Mouse (Mus musculus): ENCODE data around the gene Rab22a.
"Not testable (repeated sequence)": the region's sequence is repeated elsewhere in the genome, so short reads cannot be mapped to it uniquely, and the experiment has no call there.

Gene Rab22a

GRCm38 (mm10) chr2:173659057-173659925 is at the start of gene Rab22a:
Gene Rab22a, plus strand, starts transcription at chr2:173659760.
- DNase-seq (ENCODE audit: low read depth), result peak; percentile 97

- no peak for DNase-seq (ENCODE audit: low read depth)
Observed at GRCm38 (mm10) chr2:173615378-173616081, 44.0 kb upstream of the Rab22a start.

DNA sequence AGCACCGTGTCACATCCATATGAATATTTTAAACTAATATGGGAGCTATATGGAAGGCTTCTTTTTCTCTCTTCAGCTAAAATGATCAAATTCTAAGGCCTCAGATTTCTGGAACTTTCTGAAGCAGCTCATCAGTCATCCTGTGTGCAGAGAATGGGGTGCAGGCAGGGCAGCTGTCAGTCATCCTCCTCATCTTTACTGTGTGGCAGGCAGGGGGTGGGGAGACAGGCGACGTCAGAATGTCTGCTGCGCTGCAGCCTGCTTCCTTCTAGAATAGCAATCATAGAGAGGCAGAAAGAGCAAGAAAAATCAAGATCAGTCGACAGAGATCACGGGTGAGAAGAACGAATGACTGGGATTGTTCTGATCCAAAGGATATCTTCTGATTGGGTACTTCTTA is 43.4 kb upstream of the Rab22a start:
- DNase-seq (ENCODE audit: low read depth), result no peak

GRCm38 (mm10) chr2:173619132-173619531 is 40.4 kb upstream of the Rab22a start:
- DNase-seq (ENCODE audit: low read depth), result no peak

DNA sequence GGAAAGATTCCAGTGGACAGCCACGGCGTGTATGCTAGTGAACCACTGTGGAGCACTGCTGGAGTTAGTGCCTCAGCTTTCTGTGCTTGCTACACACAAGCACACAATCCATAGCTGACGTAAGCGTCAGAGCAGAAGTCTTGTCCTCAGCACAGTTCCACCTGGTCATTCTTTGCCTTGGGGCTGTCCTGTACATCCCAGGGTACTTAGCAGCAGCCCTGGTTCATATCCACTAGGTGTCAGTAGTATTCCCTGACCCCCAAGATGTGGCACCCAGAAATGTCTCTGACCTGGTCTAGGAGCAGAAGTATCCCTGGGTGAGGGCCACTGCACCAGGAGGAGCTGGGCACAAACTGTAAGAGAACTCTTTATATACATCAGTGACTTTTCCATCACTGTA is 38.9 kb upstream of the Rab22a start:
- DNase-seq (ENCODE audit: low read depth), result no peak

DNA sequence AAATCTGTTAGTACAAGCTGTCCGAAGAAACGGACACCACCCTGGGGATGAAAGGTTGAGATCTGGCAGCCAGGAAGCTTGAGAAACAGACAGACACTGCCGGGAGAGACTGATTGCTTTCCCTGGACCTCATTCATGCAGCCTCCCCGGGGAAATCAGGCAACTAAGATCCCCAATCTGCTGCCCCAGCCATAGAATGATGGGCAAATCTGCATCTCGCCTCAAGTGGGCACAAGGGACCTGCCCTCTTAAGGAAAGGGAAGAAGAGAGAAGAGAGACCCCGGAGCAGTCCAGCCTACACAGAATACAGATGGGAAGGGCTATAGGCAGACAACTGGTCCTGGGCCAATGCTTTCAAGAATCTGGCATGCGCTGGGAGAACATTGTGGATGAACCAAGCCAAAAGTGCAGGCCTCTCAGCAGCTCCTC is 37.4 kb upstream of the Rab22a start:
- DNase-seq (ENCODE audit: low read depth), result no peak

- no peak for DNase-seq (ENCODE audit: low read depth)
Observed at GRCm38 (mm10) chr2:173624667-173625066, 34.9 kb upstream of the Rab22a start.

GRCm38 (mm10) chr2:173625786-173626185 is 33.8 kb upstream of the Rab22a start:
- no peak for DNase-seq (ENCODE audit: low read depth)

- DNase-seq (ENCODE audit: low read depth), result not testable (repeated sequence)
Observed at GRCm38 (mm10) chr2:173634106-173634505, 25.5 kb upstream of the Rab22a start.

- no peak for DNase-seq (ENCODE audit: low read depth)
Observed at GRCm38 (mm10) chr2:173641370-173641769, 18.2 kb upstream of the Rab22a start.

DNA sequence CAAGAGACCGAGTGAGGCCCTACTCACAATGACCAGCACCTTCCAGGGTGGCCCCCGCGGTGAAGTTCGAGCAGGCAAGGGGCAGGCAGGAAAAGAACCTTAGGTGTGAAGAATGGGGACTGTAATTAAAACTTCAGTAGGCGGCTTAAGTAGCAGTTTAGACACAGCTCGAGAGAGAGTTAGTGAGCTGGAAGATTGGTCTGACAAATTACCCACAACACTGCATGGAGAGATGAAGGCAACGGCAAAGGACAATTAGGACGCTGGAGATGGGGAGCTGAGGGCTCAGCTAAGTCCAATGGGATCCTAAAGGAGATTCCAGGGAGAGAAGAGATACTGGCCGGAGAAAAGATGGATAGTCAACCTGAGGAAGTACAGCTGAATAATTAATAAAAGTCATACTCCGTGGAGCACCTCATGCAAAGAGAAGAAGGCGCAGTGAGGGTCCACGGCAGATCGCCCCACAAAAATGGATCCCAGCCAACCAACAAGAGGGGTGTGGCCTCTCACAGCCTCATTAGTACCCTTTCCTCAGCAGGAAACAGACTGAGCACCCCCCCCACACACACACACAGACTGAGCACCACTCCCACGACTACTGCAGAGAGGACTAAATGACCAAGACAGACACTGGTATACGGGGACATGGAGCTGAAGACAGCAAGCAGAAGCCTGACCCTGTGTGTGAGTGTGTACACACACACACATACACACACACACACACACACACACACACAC is 17.1 kb upstream of the Rab22a start:
- DNase-seq (ENCODE audit: low read depth), result no peak

GRCm38 (mm10) chr2:173647197-173647911 is 12.2 kb upstream of the Rab22a start:
- no peak for DNase-seq (ENCODE audit: low read depth)

- DNase-seq (ENCODE audit: low read depth), result no peak
Observed at GRCm38 (mm10) chr2:173649762-173650161, 9.8 kb upstream of the Rab22a start.

DNA sequence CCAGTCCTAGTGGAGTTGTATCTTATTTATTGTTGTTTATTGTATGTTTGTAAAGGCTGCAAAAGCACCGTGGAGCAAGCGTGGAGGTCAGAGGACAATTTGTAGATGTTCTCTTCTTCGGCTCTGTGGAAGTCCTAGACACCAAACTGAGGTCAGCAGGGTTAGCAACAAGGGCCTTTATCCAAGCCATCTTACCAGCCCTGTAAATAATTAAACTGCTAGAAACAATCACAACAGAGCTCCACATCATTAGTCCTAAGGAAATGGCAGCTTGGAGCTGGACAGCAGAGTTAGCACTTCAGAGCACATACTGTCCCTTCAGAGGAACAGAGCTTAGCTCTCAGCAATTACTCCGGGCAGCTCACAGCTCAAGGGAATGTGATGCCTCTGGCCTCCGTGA is 6.0 kb upstream of the Rab22a start:
- DNase-seq (ENCODE audit: low read depth), result no peak

DNA sequence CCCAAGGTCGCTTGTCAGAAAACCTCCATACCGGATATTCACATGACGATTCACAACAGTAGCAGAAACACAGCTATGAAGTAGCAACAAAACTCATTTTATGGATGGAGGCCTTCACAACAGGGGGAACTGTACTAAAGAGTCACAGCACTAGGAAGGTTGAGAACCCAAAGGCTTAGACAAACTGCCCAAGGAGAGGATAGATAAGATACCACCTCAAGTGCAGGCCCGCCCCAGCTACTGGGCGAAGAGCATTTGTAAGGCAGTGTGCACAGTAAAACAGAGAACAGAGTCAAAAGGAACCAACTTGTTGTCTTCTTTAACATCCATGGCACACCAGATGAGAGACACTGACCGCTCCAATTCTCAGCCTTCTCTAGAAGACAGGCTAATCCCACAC is 1.8 kb upstream of the Rab22a start:
- DNase-seq (ENCODE audit: low read depth), result no peak

DNA sequence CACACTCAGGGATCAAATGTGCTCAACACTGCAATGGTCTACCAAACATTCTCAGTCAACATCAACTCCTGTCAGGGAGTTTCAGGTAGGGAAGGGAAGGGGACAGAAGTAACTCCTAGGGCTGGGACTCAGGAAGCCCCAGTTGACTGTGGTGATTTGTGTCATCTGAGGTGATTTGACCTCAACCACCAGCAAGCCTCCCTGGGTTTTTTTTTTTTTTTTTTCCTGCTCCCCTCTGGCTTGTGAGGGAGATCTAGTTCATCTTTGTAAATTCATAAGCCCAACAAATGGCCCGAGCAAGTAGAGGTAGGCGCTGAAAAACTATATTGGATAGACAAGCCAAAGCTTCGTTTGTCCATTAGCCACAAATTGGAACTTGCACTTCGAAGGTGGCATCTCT is 1.0 kb upstream of the Rab22a start:
- no peak for DNase-seq (ENCODE audit: low read depth)

DNA sequence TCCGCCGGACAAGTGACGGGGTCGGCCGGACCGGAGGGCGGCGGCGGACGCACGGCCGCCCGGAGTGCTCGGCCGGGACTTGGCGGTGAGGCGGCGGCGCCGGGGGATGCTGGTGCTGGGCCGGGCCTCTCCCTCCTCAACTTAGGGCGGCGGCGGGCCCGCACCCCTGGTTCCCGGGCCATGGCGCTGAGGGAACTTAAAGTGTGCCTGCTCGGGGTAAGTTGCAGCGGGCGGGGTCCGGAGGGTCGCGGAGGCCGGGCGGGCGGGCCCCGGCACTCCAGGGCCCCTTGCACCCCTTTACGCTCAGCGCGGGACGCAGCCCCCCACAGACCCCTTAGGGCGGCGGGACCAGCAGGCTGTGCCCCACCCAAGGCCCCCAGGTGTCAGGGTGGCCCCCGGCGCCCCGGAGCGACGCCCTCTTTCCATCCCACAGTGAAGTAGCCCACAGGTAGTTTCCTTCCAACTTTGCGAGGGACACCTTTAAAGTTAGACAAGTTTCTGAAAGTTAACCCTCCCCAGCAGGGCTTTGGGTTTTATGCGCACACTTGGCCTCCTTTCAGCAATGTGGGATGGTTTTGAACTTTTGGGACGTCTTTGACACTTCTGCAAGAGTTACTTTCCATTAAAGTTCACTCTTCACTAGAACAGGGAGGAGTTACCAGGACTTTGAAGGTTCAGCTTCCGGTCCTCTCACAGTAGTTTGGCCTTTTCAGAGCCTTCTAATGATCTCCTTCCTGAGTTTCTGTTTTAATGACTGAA is 545 bp downstream of the Rab22a start:
- DNase-seq (ENCODE audit: low read depth), result no peak

DNA sequence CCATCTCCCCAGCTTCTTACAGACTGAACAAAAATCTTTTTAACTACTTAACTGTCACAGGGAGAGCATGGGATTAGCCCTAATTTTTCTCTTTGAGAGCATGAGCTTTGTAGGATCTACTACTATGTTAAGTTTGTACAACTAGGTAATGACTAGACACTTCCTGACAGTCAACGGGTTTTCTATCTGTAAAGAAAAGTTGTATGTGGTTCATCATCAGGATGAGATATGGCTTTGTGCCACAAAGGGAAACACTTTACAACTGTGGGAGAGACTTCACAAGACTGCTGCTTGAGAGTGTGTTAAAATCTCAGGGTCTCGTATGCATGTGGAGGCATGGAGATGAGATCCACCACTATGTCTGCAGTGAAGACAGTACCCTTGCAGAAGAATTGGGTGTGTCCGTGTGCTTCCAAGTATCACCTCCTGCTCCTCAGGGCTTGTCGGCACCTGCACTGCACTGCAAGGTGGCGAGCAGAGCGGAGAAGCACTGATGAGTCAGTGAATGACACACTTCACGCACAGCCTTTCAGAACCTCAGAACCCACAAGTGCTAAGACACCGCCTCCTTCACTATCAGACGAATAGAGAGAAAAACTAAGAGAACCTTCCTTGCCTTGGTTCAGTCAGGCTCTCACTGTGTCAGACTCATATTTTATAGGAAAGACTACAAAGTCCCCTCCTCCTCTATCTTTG is 2.8 kb downstream of the Rab22a start:
- DNase-seq (ENCODE audit: low read depth), result no peak

- DNase-seq (ENCODE audit: low read depth), result no peak
Observed at GRCm38 (mm10) chr2:173664736-173665135, 5.2 kb downstream of the Rab22a start.

- DNase-seq (ENCODE audit: low read depth), result no peak
Observed at GRCm38 (mm10) chr2:173665271-173665670, 5.7 kb downstream of the Rab22a start.

DNA sequence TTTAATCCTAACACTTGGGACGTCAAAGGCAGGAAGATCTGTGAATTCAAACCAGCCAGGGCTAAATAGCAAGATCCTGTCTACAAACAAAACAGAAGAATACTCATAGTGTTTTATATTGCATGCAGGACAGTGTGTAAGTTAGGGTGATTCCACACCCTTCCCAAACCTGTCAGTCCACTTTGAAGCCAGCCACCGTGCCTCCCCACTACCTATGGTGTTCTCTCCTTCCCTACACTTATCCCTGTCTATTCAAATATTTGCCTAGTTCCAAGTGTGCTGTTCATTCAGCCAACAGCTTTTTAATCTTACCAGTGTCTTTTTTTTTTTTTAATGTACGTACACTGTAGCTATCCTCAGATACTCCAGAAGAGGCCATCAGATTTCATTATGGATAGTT is 7.3 kb downstream of the Rab22a start:
- DNase-seq (ENCODE audit: low read depth), result no peak

Measured in c-Kit-positive CD71-negative TER-119-negative erythroid progenitor cells, embryonic 14.5 days (primary cell).